Mouse (Mus musculus): ENCODE measurements at regions not wholly inside any gene's neighbourhood (a gene's known extent, or its start where the extent isn't known, plus 50 kb on each side); places are given as distances from the start of the nearest gene placed in this dataset.

- Histone ChIP-seq H3K27ac (no peak overlapping the region), H3K4me3 (ENCODE audit: insufficient read depth in 1 of 2, low read depth in 2 of 2, low read length in 2 of 2) (no peak overlapping the region), H3K4me2 (ENCODE audit: low read depth) (no peak overlapping the region), H3K27me3 (ENCODE audit: control insufficient read depth, insufficient read depth, low read length) (no peaks in the 10 kb centered on the region), H3K9me3 (ENCODE audit: control insufficient read depth, low read length) (no peaks in the 10 kb centered on the region), H3K4me1 (replicated peaks; ENCODE audit: control insufficient read depth in 2 of 2, insufficient read depth in 2 of 2, low read length in 1 of 2) (no peaks in the 10 kb centered on the region), H3K9ac (replicated peaks) (no peak overlapping the region), H3K36me3 (replicated peaks; ENCODE audit: control insufficient read depth, insufficient read depth, low read depth) (no peaks in the 10 kb centered on the region)
- 59% methylated on average over 1 of the region's 1 CpGs for WGBS (ENCODE audit: insufficient replicate concordance)
- ATAC-seq (ENCODE audit: insufficient read depth) (no peak), DNase-seq (ENCODE audit: low read depth in 3 of 3, low spot score in 3 of 3) (no peak)
- no peak for TF ChIP-seq EP300 (IDR thresholded peaks at IDR 0.05; ENCODE audit: low read depth)
- TF ChIP-seq CTCF (IDR thresholded peaks at IDR 0.05; ENCODE audit: low read depth) = no peak
Observed at GRCm38 (mm10) chr12:15262165-15262564, 554.6 kb downstream of the Trib2 start.

DNA sequence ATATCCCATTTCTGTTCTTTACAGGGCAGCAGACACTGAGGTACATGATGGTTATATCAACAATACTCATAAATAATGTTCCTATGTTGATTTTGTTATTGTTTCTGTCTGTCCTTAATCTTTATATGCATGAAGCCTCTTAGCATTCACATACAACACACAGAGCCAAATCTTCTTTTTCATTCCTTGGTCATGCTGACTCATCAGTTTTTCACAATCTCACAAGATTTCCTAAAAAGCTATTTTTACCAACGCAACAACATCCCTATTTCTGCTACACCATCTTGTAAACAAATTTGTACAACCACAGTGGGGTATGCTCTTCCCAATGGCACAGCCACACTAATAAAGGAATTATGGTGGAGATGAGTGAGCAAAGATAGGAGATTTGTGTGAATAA is 555.1 kb downstream of the Trib2 start:
- 59% methylated on average over 1 of the region's 1 CpGs for WGBS (ENCODE audit: insufficient replicate concordance)
- H3K27ac ChIP-seq = no peak overlapping the region
- H3K9me3 ChIP-seq (ENCODE audit: control insufficient read depth, low read length) = no peaks in the 10 kb centered on the region
- no peak overlapping the region for H3K9ac ChIP-seq (replicated peaks)
- H3K36me3 ChIP-seq (replicated peaks; ENCODE audit: control insufficient read depth, insufficient read depth, low read depth) = no peaks in the 10 kb centered on the region
- no peak overlapping the region for H3K4me3 ChIP-seq (ENCODE audit: insufficient read depth in 1 of 2, low read depth in 2 of 2, low read length in 2 of 2)
- H3K27me3 ChIP-seq (ENCODE audit: control insufficient read depth, insufficient read depth, low read length) = no peaks in the 10 kb centered on the region
- H3K4me1 ChIP-seq (replicated peaks; ENCODE audit: control insufficient read depth in 2 of 2, insufficient read depth in 2 of 2, low read length in 1 of 2) = no peaks in the 10 kb centered on the region
- TF ChIP-seq CTCF (IDR thresholded peaks at IDR 0.05; ENCODE audit: low read depth) (no peak), EP300 (IDR thresholded peaks at IDR 0.05; ENCODE audit: low read depth) (no peak)
- no peak overlapping the region for H3K4me2 ChIP-seq (ENCODE audit: low read depth)
- no peak for ATAC-seq (ENCODE audit: insufficient read depth)
- DNase-seq (ENCODE audit: low read depth in 3 of 3, low spot score in 3 of 3) = no peak

GRCm38 (mm10) chr12:15260907-15261415 is 555.8 kb downstream of the Trib2 start:
- Histone ChIP-seq H3K27ac (no peak overlapping the region), H3K4me1 (replicated peaks; ENCODE audit: control insufficient read depth in 2 of 2, insufficient read depth in 2 of 2, low read length in 1 of 2) (no peaks in the 10 kb centered on the region), H3K4me3 (ENCODE audit: insufficient read depth in 1 of 2, low read depth in 2 of 2, low read length in 2 of 2) (no peak overlapping the region), H3K4me2 (ENCODE audit: low read depth) (no peak overlapping the region), H3K9me3 (ENCODE audit: control insufficient read depth, low read length) (no peaks in the 10 kb centered on the region), H3K9ac (replicated peaks) (no peak overlapping the region), H3K27me3 (ENCODE audit: control insufficient read depth, insufficient read depth, low read length) (no peaks in the 10 kb centered on the region), H3K36me3 (replicated peaks; ENCODE audit: control insufficient read depth, insufficient read depth, low read depth) (no peaks in the 10 kb centered on the region)
- no peak for TF ChIP-seq EP300 (IDR thresholded peaks at IDR 0.05; ENCODE audit: low read depth)
- TF ChIP-seq CTCF (IDR thresholded peaks at IDR 0.05; ENCODE audit: low read depth) = no peak
- ATAC-seq (ENCODE audit: insufficient read depth) = no peak
- 57% methylated on average over 2 of the region's 2 CpGs for WGBS (ENCODE audit: insufficient replicate concordance)
- no peak for DNase-seq (ENCODE audit: low read depth in 3 of 3, low spot score in 3 of 3)

- Histone ChIP-seq H3K4me1 (replicated peaks; ENCODE audit: control insufficient read depth in 2 of 2, insufficient read depth in 2 of 2, low read length in 1 of 2) (no peaks in the 10 kb centered on the region), H3K4me3 (ENCODE audit: insufficient read depth in 1 of 2, low read depth in 2 of 2, low read length in 2 of 2) (no peak overlapping the region), H3K9me3 (ENCODE audit: control insufficient read depth, low read length) (no peaks in the 10 kb centered on the region), H3K36me3 (replicated peaks; ENCODE audit: control insufficient read depth, insufficient read depth, low read depth) (no peaks in the 10 kb centered on the region), H3K9ac (replicated peaks) (no peak overlapping the region), H3K4me2 (ENCODE audit: low read depth) (no peak overlapping the region), H3K27ac (no peak overlapping the region), H3K27me3 (ENCODE audit: control insufficient read depth, insufficient read depth, low read length) (no peaks in the 10 kb centered on the region)
- ATAC-seq (ENCODE audit: insufficient read depth) (no peak), DNase-seq (ENCODE audit: low read depth in 3 of 3, low spot score in 3 of 3) (no peak)
- no peak for TF ChIP-seq CTCF (IDR thresholded peaks at IDR 0.05; ENCODE audit: low read depth)
- TF ChIP-seq EP300 (IDR thresholded peaks at IDR 0.05; ENCODE audit: low read depth) = no peak
- WGBS (ENCODE audit: insufficient replicate concordance) = 64% methylated on average over 4 of the region's 4 CpGs
Observed at GRCm38 (mm10) chr12:15244966-15245365, 571.8 kb downstream of the Trib2 start.

DNA sequence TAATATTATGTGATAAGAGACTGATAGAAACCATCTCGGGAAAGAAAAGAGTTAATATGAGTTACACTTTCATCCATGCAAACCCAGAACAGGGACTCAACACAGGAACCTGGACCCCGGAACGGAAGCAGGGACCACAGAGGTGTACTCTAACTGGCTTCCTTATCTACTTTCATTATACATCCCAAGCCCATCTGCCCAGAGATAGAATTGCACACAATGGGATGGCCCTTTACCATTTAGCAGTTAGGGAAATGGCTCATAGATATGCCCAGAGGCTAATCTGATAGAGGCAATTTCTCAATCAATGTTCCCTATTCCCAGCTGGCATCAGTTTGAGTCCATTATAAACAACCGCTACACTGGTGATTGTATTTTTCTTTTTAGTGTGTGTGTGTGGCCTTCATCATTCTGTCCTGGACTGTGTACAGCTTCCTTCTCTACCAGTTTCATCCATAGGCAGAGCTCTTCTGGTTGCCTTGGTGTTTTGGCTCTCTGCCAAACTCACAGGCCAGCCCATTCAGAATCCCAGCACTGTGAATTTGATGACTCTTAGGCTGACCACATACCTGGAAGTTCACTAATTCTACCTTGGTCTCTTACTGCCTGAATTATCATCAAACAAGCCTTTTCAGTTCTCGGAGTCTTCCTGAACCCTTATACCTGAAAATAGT is 594.1 kb downstream of the Trib2 start:
- no peak for ATAC-seq (ENCODE audit: insufficient read depth)
- Histone ChIP-seq H3K4me3 (ENCODE audit: insufficient read depth in 1 of 2, low read depth in 2 of 2, low read length in 2 of 2) (no peak overlapping the region), H3K9ac (replicated peaks) (no peak overlapping the region), H3K4me1 (replicated peaks; ENCODE audit: control insufficient read depth in 2 of 2, insufficient read depth in 2 of 2, low read length in 1 of 2) (no peaks in the 10 kb centered on the region), H3K27ac (no peak overlapping the region), H3K4me2 (ENCODE audit: low read depth) (no peak overlapping the region), H3K36me3 (replicated peaks; ENCODE audit: control insufficient read depth, insufficient read depth, low read depth) (no peaks in the 10 kb centered on the region), H3K27me3 (ENCODE audit: control insufficient read depth, insufficient read depth, low read length) (no peaks in the 10 kb centered on the region), H3K9me3 (ENCODE audit: control insufficient read depth, low read length) (no peaks in the 10 kb centered on the region)
- no peak for TF ChIP-seq CTCF (IDR thresholded peaks at IDR 0.05; ENCODE audit: low read depth)
- no peak for TF ChIP-seq EP300 (IDR thresholded peaks at IDR 0.05; ENCODE audit: low read depth)
- DNase-seq (ENCODE audit: low read depth in 3 of 3, low spot score in 3 of 3) = no peak
- WGBS (ENCODE audit: insufficient replicate concordance) = 68% methylated on average over 5 of the region's 5 CpGs

All from liver, embryonic 14.5 days (tissue).